Mouse (Mus musculus): ENCODE results near the gene Zdhhc21. TPM values are rescaled to one million over a fixed set of nuclear protein-coding genes. Genes with fewer than 3 reads are reported as not detected.

Gene Zdhhc21
- polyA plus RNA-seq, 1 experiment from 2014 or later, result 15.1 TPM

DNA sequence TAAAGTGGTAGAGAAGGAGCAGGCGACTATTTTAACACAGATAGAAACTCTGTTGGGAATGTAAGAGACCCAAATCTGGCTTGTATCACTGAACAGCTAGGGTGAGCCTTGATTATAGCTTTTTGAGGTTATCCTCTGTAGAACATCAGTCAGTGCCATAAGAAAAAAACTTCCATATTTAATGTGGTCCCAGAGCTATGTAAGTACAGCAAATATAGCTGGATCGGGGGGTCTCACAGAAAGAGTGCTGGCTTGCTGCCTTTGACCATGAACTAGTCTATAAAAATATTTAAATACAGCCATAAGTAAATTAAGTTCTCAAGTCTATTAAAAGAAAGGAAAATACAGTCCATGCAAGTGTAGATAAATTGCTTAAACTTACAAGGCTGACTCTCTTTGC is 20.5 kb upstream of the Zdhhc21 start:
- Histone ChIP-seq H3K27ac (no peak overlapping the region; the same call in 1 of the 2 replicates), H3K4me2 (no peak overlapping the region), H3K9me3 (no peaks in the 10 kb centered on the region), H3K27me3 (replicated peaks) (no peaks in the 10 kb centered on the region), H3K36me3 (no peaks in the 10 kb centered on the region), H3K4me1 (0 out of 2 replicates have a peak, but pooled peaks cover 5% of the 10 kb centered on the region), H3K4me3 (replicated peaks) (no peak overlapping the region), H3K9ac (no peak overlapping the region)
- ATAC-seq (ENCODE audit: insufficient read depth, low FRiP score, low read depth), result no peak
- WGBS, result 61% methylated on average over 2 of the region's 2 CpGs

DNA sequence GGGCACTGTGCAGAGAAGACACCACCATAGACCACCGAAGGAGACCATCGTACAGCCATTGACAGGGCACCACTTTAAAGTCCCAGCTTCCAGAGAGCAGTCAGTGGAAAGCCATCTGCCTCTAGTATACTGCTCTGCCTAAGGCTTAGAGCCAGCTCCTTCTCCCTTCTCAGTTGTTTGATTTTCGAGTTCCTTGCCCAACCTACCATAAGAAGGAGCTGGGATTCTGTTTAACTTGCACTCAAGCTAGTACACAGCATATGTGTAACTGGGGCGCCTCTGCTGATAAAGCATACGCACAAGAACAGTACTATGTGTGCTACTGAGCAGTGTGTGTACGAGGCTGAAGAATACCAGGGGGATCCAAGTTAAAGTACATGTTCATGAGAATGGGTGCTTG is 19.4 kb upstream of the Zdhhc21 start:
- H3K4me3 ChIP-seq (replicated peaks), result no peak overlapping the region
- H3K36me3 ChIP-seq, result no peaks in the 10 kb centered on the region
- ATAC-seq (ENCODE audit: insufficient read depth, low FRiP score, low read depth), result no peak
- no peak overlapping the region for H3K27ac ChIP-seq
- WGBS, result 63% methylated on average over 6 of the region's 6 CpGs
- H3K27me3 ChIP-seq (replicated peaks), result no peaks in the 10 kb centered on the region
- no peaks in the 10 kb centered on the region for H3K4me1 ChIP-seq
- no peaks in the 10 kb centered on the region for H3K9me3 ChIP-seq
- no peak overlapping the region for H3K9ac ChIP-seq
- H3K4me2 ChIP-seq, result no peak overlapping the region

DNA sequence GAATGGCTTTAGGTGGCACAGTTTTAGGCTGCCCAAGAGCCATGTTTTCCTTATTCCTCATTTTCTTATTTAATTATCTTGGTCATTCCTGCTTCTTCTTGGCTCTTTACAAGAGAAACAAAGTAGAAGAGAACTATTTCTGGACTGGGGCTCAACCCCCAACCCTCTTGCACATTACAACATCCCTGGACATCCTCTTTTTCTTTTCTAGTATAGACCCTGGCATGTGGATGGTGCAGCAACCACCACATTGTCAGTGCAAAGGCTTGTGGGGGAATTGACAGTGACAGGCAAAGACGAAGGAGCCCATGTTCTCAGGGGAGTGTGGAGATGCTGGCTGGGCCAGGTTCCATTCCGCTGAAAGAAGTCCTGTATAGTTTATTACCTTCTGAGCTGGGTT is 16.9 kb upstream of the Zdhhc21 start:
- Histone ChIP-seq H3K27me3 (replicated peaks) (no peaks in the 10 kb centered on the region), H3K4me3 (replicated peaks) (no peak overlapping the region), H3K27ac (no peak overlapping the region), H3K9me3 (no peaks in the 10 kb centered on the region), H3K36me3 (no peaks in the 10 kb centered on the region), H3K4me2 (no peak overlapping the region), H3K4me1 (no peaks in the 10 kb centered on the region), H3K9ac (no peak overlapping the region)
- 78% methylated on average over 2 of the region's 2 CpGs for WGBS
- no peak for ATAC-seq (ENCODE audit: insufficient read depth, low FRiP score, low read depth)

DNA sequence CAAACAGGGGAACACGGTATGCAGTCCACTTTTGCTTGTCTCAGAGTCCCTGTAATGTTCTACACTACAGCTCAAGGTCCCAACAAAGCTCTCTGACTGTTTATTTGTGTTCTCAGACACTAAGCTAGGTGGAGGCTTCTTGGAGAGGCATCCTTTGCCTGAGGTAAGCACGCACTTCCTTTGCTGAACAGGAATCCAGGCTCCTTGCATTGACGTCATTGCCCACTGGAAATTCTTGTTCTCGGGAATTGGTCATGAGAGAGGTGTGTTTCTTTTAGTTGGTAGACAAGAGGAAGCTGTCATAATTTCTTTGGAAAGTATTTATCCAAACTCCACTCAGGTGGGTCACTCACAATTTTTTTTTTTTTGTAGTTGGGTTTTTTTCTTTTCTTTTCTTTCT is 15.8 kb upstream of the Zdhhc21 start:
- H3K4me2 ChIP-seq, result no peak overlapping the region
- ATAC-seq (ENCODE audit: insufficient read depth, low FRiP score, low read depth), result no peak
- H3K4me1 ChIP-seq, result no peaks in the 10 kb centered on the region
- no peaks in the 10 kb centered on the region for H3K9me3 ChIP-seq
- no peaks in the 10 kb centered on the region for H3K36me3 ChIP-seq
- H3K9ac ChIP-seq, result no peak overlapping the region
- no peak overlapping the region for H3K27ac ChIP-seq
- H3K27me3 ChIP-seq (replicated peaks), result no peaks in the 10 kb centered on the region
- H3K4me3 ChIP-seq (replicated peaks), result no peak overlapping the region
- WGBS, result 67% methylated on average over 4 of the region's 4 CpGs

DNA sequence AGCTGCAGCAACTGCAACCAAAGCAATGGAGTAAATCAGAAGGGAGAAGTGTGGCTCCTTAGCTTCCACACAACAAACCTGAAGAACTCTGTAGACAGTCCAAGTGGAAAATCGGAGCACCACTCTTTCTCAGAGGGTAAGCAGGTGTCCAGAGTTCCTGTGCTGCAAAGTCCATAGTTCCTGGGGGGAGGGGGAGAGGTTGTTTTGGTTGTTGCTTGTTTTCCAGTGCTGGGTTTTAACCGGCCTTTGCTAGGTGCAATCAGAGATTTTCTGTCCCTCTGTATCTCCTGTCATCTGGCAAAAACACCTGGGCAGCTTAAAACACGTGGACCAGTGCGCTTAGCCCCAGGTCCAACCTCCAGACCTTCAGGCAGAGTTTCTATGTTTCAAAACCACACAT is 15.0 kb upstream of the Zdhhc21 start:
- H3K36me3 ChIP-seq, result no peaks in the 10 kb centered on the region
- no peak overlapping the region for H3K4me3 ChIP-seq (replicated peaks)
- no peak overlapping the region for H3K9ac ChIP-seq
- no peaks in the 10 kb centered on the region for H3K4me1 ChIP-seq
- no peaks in the 10 kb centered on the region for H3K27me3 ChIP-seq (replicated peaks)
- H3K27ac ChIP-seq, result no peak overlapping the region
- 66% methylated on average over 4 of the region's 4 CpGs for WGBS
- no peak for ATAC-seq (ENCODE audit: insufficient read depth, low FRiP score, low read depth)
- H3K4me2 ChIP-seq, result no peak overlapping the region
- H3K9me3 ChIP-seq, result no peaks in the 10 kb centered on the region

DNA sequence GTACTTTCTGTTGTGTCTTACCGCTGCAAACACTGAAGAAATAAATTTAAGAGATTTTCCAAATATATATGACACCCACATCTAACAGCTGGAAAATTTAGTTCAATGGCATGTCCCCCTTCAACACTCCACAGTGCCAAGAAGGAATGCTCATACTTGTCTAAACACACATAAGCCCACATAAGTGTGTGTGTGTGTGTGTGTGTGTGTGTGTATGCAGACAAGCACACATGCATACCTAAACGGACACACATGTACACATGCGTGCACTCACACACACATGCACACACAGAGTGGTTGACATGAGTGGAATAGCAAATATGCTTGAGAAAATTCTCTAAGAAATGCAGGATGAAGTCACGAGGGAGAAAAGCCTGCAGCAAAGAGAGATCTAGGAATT is 12.8 kb upstream of the Zdhhc21 start:
- Histone ChIP-seq H3K36me3 (no peaks in the 10 kb centered on the region), H3K27me3 (replicated peaks) (no peaks in the 10 kb centered on the region), H3K9me3 (no peaks in the 10 kb centered on the region), H3K9ac (no peak overlapping the region), H3K4me3 (replicated peaks) (no peak overlapping the region), H3K27ac (peak overlapping the region; percentile 52; the same call in 1 of the 2 replicates), H3K4me2 (no peak overlapping the region), H3K4me1 (no peaks in the 10 kb centered on the region)
- WGBS, result 46% methylated on average over 4 of the region's 4 CpGs
- ATAC-seq (ENCODE audit: insufficient read depth, low FRiP score, low read depth), result no peak

DNA sequence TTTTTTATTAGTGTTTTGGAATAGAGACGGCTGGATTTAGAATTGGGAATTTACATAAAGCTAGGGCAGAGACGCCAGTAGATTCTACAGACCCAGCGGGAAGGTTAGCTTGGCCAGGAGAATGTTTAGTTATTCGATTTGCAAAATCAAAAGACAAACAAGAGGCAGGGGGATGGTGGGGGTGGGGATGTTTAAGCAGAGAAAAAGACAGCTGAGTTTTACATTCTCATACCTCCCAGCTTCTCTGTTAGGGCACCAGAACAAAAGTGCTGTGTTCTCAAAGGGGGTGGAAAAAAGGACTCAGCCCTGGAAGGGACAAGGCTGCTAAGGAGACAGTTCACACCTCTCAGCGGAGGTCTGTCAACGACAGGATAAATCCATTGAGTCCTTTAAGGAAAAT is 12.4 kb upstream of the Zdhhc21 start:
- Histone ChIP-seq H3K9me3 (no peaks in the 10 kb centered on the region), H3K9ac (no peak overlapping the region), H3K4me2 (no peak overlapping the region), H3K4me3 (replicated peaks) (no peak overlapping the region), H3K27ac (no peak overlapping the region), H3K4me1 (no peaks in the 10 kb centered on the region), H3K36me3 (no peaks in the 10 kb centered on the region), H3K27me3 (replicated peaks) (no peaks in the 10 kb centered on the region)
- WGBS, result 27% methylated on average over 6 of the region's 6 CpGs
- ATAC-seq (ENCODE audit: insufficient read depth, low FRiP score, low read depth), result no peak

DNA sequence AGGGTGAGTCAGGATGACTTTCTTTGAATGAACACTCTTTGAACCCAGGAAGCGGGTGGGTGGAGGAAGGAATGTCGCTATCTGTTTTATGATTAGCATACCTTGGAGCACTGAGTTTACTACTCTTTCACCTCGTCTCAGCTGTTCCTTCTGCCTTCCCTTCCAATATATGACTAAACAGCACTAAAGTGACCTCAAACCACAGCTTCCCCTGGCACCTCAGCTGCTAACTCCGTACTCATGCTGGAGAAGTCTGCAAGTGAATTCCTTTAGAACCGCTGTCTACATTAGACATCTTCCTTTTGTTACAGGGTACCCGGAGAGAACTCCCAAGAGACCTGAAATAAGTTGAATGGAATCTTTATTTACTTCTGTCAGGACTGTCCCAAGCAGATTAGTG is 11.2 kb upstream of the Zdhhc21 start:
- no peaks in the 10 kb centered on the region for H3K27me3 ChIP-seq (replicated peaks)
- no peaks in the 10 kb centered on the region for H3K36me3 ChIP-seq
- H3K9me3 ChIP-seq, result no peaks in the 10 kb centered on the region
- no peak overlapping the region for H3K27ac ChIP-seq
- no peak overlapping the region for H3K9ac ChIP-seq
- H3K4me2 ChIP-seq, result no peak overlapping the region
- WGBS, result 67% methylated on average over 6 of the region's 6 CpGs
- no peak for ATAC-seq (ENCODE audit: insufficient read depth, low FRiP score, low read depth)
- no peak overlapping the region for H3K4me3 ChIP-seq (replicated peaks)
- no peaks in the 10 kb centered on the region for H3K4me1 ChIP-seq

DNA sequence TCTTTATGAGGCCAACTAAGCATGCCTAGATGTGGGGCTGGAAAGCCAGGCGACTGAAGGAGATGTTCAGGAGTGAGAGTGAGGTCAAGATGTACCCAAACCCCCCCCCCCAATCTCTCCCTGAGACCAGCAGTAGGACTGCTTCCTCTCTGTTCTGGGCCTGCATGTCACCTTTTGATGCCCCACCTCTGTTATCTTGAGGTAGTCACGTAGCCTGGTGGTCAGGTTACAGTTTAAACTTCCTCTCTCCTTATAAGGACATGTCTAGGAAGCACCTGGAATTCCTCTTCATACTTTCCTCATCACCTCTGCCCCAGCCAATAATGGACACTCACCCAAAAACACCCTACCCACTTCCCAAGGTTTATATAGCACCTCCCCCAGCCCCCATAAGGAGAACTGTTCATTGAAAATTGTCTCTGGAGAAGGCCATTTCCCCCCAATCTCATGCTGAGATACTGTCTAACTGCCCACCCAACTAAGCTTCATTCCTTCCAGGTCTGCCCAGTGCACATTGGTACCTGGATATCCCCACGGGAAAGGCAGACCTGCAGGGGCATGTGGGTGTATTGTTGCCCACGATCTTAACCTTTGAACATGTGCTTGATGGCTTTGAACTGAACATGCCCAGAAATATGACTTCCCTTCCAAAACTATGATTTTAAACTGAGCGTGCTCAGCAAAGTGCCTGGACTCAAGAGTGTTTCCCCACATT is 8.1 kb upstream of the Zdhhc21 start:
- Histone ChIP-seq H3K27ac (peak overlapping the region; percentile 26; the same call in 1 of the 2 replicates), H3K36me3 (no peaks in the 10 kb centered on the region), H3K4me2 (no peak overlapping the region), H3K9ac (no peak overlapping the region), H3K27me3 (replicated peaks) (no peaks in the 10 kb centered on the region), H3K4me1 (no peaks in the 10 kb centered on the region), H3K4me3 (replicated peaks) (no peak overlapping the region), H3K9me3 (no peaks in the 10 kb centered on the region)
- WGBS, result 68% methylated on average over 5 of the region's 5 CpGs
- ATAC-seq (ENCODE audit: insufficient read depth, low FRiP score, low read depth), result no peak

DNA sequence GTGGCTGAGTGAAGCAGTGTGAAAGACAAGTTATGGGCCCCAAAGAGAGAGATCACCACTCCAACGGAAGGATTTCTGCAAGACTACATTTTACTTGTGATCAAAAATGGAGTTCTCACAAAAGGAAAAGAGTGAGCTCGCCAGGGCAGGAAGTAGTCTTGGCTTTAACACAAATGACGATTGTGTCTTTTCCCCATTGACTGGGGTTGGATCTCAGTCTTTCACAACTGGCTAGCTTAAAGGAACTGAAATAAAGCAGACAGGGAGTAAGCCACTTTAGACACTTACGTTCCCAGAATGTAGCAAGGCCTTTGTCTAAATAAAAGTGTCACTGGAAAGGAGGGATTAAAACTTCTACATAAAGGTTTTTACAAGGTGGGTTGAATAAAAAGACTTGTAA is 7.4 kb upstream of the Zdhhc21 start:
- no peaks in the 10 kb centered on the region for H3K9me3 ChIP-seq
- no peak for ATAC-seq (ENCODE audit: insufficient read depth, low FRiP score, low read depth)
- no peak overlapping the region for H3K9ac ChIP-seq
- H3K4me3 ChIP-seq (replicated peaks), result no peak overlapping the region
- peak overlapping the region; percentile 13 for H3K27ac ChIP-seq
- no peak overlapping the region for H3K4me2 ChIP-seq
- no peaks in the 10 kb centered on the region for H3K36me3 ChIP-seq
- no peaks in the 10 kb centered on the region for H3K4me1 ChIP-seq
- 50% methylated on average over 4 of the region's 4 CpGs for whole genome bisulfite sequencing
- H3K27me3 ChIP-seq (replicated peaks), result no peaks in the 10 kb centered on the region

DNA sequence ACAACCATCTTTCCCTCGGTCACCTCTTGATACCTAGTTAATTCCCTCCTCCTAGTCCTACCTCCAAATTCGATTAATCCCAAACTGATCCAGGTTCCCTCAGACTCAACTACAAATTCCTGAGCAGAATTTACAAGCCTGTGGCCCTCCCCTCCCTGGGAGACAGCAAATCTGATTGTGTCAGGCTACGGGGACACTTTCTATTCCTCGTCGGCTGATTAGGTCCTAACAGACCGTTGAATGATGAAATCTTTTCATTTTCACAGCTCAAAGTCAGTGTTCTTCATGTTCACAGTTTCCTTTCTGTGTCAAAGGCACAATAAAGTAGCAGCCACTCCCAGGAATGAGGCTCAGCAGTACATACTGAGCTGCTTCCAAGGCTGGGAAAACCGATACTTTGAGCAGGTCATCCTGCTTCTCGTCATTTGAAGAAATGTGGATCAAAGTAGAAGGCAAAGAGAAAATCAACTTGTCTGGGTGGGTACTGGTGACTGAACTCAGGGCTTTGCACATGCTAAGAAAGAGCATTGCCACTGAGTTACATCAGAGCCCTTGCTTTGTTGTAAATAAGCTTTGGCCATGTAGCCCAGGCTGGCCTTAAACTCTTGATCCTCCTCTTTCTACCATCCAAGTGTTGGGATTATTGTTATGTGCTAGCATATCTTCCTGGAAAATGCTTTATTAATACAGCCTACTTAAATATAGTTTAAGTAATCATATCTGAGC is 5.4 kb upstream of the Zdhhc21 start:
- Histone ChIP-seq H3K9ac (no peak overlapping the region), H3K4me1 (no peaks in the 10 kb centered on the region), H3K4me2 (no peak overlapping the region), H3K36me3 (no peaks in the 10 kb centered on the region), H3K27me3 (replicated peaks) (no peaks in the 10 kb centered on the region), H3K9me3 (no peaks in the 10 kb centered on the region), H3K4me3 (replicated peaks) (no peak overlapping the region), H3K27ac (no peak overlapping the region)
- no peak for ATAC-seq (ENCODE audit: insufficient read depth, low FRiP score, low read depth)
- 85% methylated on average over 8 of the region's 8 CpGs for WGBS

DNA sequence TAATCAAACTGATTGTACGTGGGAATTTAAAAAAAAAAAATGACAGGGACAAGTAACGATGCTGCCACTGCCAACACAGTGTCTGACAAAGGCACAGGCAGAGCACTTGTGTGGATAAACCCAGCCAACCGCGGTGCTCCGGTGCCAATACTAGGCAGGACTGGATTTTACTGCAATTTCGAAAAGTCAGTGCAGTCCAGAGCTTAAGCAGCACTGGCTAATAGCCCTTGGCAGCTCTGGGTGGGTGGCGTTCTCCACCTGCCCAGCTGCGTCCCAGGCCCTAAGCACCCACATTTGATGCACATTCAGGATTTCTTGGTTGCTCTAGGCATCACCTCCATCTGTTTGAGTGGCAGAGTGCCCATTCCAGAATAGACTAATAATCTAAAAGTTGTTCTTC is 3.6 kb upstream of the Zdhhc21 start:
- no peak for ATAC-seq (ENCODE audit: insufficient read depth, low FRiP score, low read depth)
- 90% methylated on average over 8 of the region's 8 CpGs for WGBS
- H3K9ac ChIP-seq, result no peak overlapping the region
- H3K4me2 ChIP-seq, result no peak overlapping the region
- no peak overlapping the region for H3K4me3 ChIP-seq (replicated peaks)
- no peaks in the 10 kb centered on the region for H3K9me3 ChIP-seq
- peaks cover 3% of the 10 kb centered on the region; the same call in 1 of the 2 replicates for H3K4me1 ChIP-seq
- H3K27ac ChIP-seq, result no peak overlapping the region
- no peaks in the 10 kb centered on the region for H3K36me3 ChIP-seq
- no peaks in the 10 kb centered on the region for H3K27me3 ChIP-seq (replicated peaks)

All from stomach, embryonic 15.5 days (tissue).